25 mouse cellular contexts compared by ENCODE assay signal in genomic region chr16:44492151-44492550, GRCm38 (mm10).
A peak's percentile ranks its signal among the peaks of the same experiment; 100 is the strongest.
DNase-seq lines count a peak whose midpoint lies in the region; ATAC-seq and TF ChIP-seq lines count a peak whose summit lies in the region.
"Had no signal": no experiment of that assay in that cellular context is flagged by ENCODE, and none has a peak within 500 bp of the region (broad histone marks: within the 10 kb centered on the region; RNA-seq: fewer than 3 reads in every experiment).

No protein-coding gene starts in this region.

- WGBS in forebrain, embryonic 11.5 days, result 91% methylated on average over 6 of the region's 6 CpGs
- 90% methylated on average over 6 of the region's 6 CpGs for WGBS in forebrain, embryonic 15.5 days
- 94% methylated on average over 6 of the region's 6 CpGs for WGBS in hindbrain, embryonic 12.5 days
- 87% methylated on average over 6 of the region's 6 CpGs for WGBS in hindbrain, postnatal 0 days

- no peak overlapping the region for H3K9ac ChIP-seq in forebrain, embryonic 11.5 days (ENCODE audit: low read length)
- no peak overlapping the region for H3K9ac ChIP-seq in forebrain, embryonic 15.5 days (replicated peaks)
- H3K9ac ChIP-seq in hindbrain, embryonic 12.5 days, result no peak overlapping the region
- H3K9ac ChIP-seq in hindbrain, postnatal 0 days (replicated peaks; ENCODE audit: low read length), result no peak overlapping the region
- H3K9ac ChIP-seq: embryonic facial prominence, embryonic 12.5 days; forebrain, embryonic 13.5 days; forebrain, postnatal 0 days; heart, embryonic 12.5 days; heart, embryonic 15.5 days; hindbrain, embryonic 14.5 days; intestine, embryonic 15.5 days had no signal

- H3K27ac ChIP-seq in forebrain, embryonic 11.5 days (ENCODE audit: low read depth, low read length), result no peak overlapping the region
- no peak overlapping the region for H3K27ac ChIP-seq in forebrain, embryonic 15.5 days (replicated peaks)
- peak overlapping the region; percentile 7; the same call in 1 of the 2 replicates for H3K27ac ChIP-seq in hindbrain, embryonic 12.5 days
- H3K27ac ChIP-seq in hindbrain, postnatal 0 days, result no peak overlapping the region
- H3K27ac ChIP-seq: embryonic facial prominence, embryonic 12.5 days; gastrocnemius, adult 2 months; heart, embryonic 15.5 days; hindbrain, embryonic 14.5 days; intestine, embryonic 15.5 days had no signal

- peaks cover 15% of the 10 kb centered on the region for H3K4me1 ChIP-seq in forebrain, embryonic 11.5 days (replicated peaks; ENCODE audit: control insufficient read depth, insufficient read depth, low read length)
- H3K4me1 ChIP-seq in forebrain, embryonic 15.5 days, result peaks cover 32% of the 10 kb centered on the region
- H3K4me1 ChIP-seq in hindbrain, embryonic 12.5 days, result peaks cover 22% of the 10 kb centered on the region
- H3K4me1 ChIP-seq in hindbrain, postnatal 0 days (ENCODE audit: insufficient read depth, low read length), result 0 out of 2 replicates have a peak, but pooled peaks cover 3% of the 10 kb centered on the region
- H3K4me1 ChIP-seq: intestine, embryonic 15.5 days had no signal

- peaks cover 9% of the 10 kb centered on the region; the same call in 1 of the 2 replicates for H3K36me3 ChIP-seq in forebrain, embryonic 11.5 days (ENCODE audit: control insufficient read depth, insufficient read depth, low read length)
- peaks cover 38% of the 10 kb centered on the region for H3K36me3 ChIP-seq in forebrain, embryonic 15.5 days
- H3K36me3 ChIP-seq in hindbrain, embryonic 12.5 days, result peaks cover 76% of the 10 kb centered on the region
- H3K36me3 ChIP-seq in hindbrain, postnatal 0 days (ENCODE audit: insufficient read depth, low read length), result peaks cover 26% of the 10 kb centered on the region

- no peaks in the 10 kb centered on the region for H3K9me3 ChIP-seq in forebrain, embryonic 11.5 days (ENCODE audit: control insufficient read depth, low read length)
- no peaks in the 10 kb centered on the region for H3K9me3 ChIP-seq in forebrain, embryonic 15.5 days
- no peaks in the 10 kb centered on the region for H3K9me3 ChIP-seq in hindbrain, embryonic 12.5 days (replicated peaks)
- no peaks in the 10 kb centered on the region for H3K9me3 ChIP-seq in hindbrain, postnatal 0 days (ENCODE audit: low read length)
- H3K9me3 ChIP-seq: embryonic facial prominence, embryonic 12.5 days; forebrain, embryonic 13.5 days; heart, embryonic 12.5 days; heart, embryonic 15.5 days; hindbrain, embryonic 10.5 days; intestine, embryonic 15.5 days had no signal

- H3K27me3 ChIP-seq in forebrain, embryonic 11.5 days (ENCODE audit: control insufficient read depth, insufficient read depth, low read length), result no peaks in the 10 kb centered on the region
- no peaks in the 10 kb centered on the region for H3K27me3 ChIP-seq in forebrain, embryonic 15.5 days
- no peaks in the 10 kb centered on the region for H3K27me3 ChIP-seq in hindbrain, embryonic 12.5 days
- no peaks in the 10 kb centered on the region for H3K27me3 ChIP-seq in hindbrain, postnatal 0 days (ENCODE audit: insufficient read depth, low read length)
- H3K27me3 ChIP-seq: embryonic facial prominence, embryonic 12.5 days; forebrain, embryonic 13.5 days; heart, embryonic 12.5 days; heart, embryonic 15.5 days; intestine, embryonic 15.5 days had no signal

- no peak overlapping the region for H3K4me2 ChIP-seq in forebrain, embryonic 11.5 days (ENCODE audit: low read depth, low read length, severe bottlenecking)
- H3K4me2 ChIP-seq in forebrain, embryonic 15.5 days (replicated peaks), result no peak overlapping the region
- no peak overlapping the region for H3K4me2 ChIP-seq in hindbrain, embryonic 12.5 days (replicated peaks)
- H3K4me2 ChIP-seq in hindbrain, postnatal 0 days (ENCODE audit: low read depth, low read length), result no peak overlapping the region
- H3K4me2 ChIP-seq: embryonic facial prominence, embryonic 12.5 days; forebrain, embryonic 13.5 days; heart, embryonic 12.5 days; heart, embryonic 15.5 days; hindbrain, embryonic 14.5 days; intestine, embryonic 15.5 days had no signal

- peak; percentile 3 for DNase-seq in cerebellum, postnatal 14 days
- DNase-seq in cerebellum, adult 8-10 months, result no peak
- peak; percentile 44 for DNase-seq in forebrain, embryonic 11.5 days (ENCODE audit: low spot score)
- DNase-seq in hindbrain, postnatal 0 days (ENCODE audit: low spot score), result no peak
- DNase-seq: adrenal gland, adult 2 months; adrenal gland, postnatal 14 days; forebrain, postnatal 0 days; gastrocnemius, adult 2 months; gastrocnemius, postnatal 14 days; heart, adult 18-20 months; heart, postnatal 10 days; heart, postnatal 36 days; kidney, adult 18-20 months; kidney, adult 9 months had no signal

- no peak for ATAC-seq in forebrain, embryonic 11.5 days (replicated peaks; ENCODE audit: low FRiP score)
- ATAC-seq in forebrain, embryonic 15.5 days (replicated peaks), result no peak
- no peak for ATAC-seq in hindbrain, embryonic 12.5 days (ENCODE audit: low FRiP score)
- ATAC-seq in hindbrain, postnatal 0 days, result no peak
- ATAC-seq: CD4-positive, CD25-positive, alpha-beta regulatory T cell, adult 4 months; forebrain, embryonic 13.5 days; forebrain, postnatal 0 days; intestine, embryonic 15.5 days had no signal

- H3K4me3 ChIP-seq in forebrain, embryonic 11.5 days (ENCODE audit: low read depth, low read length), result no peak overlapping the region
- H3K4me3 ChIP-seq in forebrain, embryonic 15.5 days, result no peak overlapping the region
- no peak overlapping the region for H3K4me3 ChIP-seq in hindbrain, embryonic 12.5 days
- no peak overlapping the region for H3K4me3 ChIP-seq in hindbrain, postnatal 0 days (ENCODE audit: low read length)
- H3K4me3 ChIP-seq: embryonic facial prominence, embryonic 12.5 days; erythroblast, embryonic 14.5 days; forebrain, embryonic 13.5 days; gastrocnemius, adult 2 months; heart, embryonic 12.5 days; heart, embryonic 15.5 days; hindbrain, embryonic 10.5 days; intestine, embryonic 15.5 days had no signal

- no peak for TF ChIP-seq CTCF in hindbrain, postnatal 0 days (IDR thresholded peaks at IDR 0.05; ENCODE audit: low read depth)

Comparison
In these comparisons a context has a peak if more than half of its experiments do, and no peak if none do; other contexts are left out.
1. DNase-seq: peak in cerebellum, postnatal 14 days (2 of 2) and forebrain, embryonic 11.5 days (single experiment); none in cerebellum, adult 8-10 months (single experiment) and hindbrain, postnatal 0 days (single experiment).